Mouse (Mus musculus) G1E (cell line): ENCODE results near the gene Il11ra1.
"Not testable (repeated sequence)": the region's sequence is repeated elsewhere in the genome, so short reads cannot be mapped to it uniquely, and the experiment has no call there.

Experiments
- CTCF ChIP-seq: IDR thresholded peaks from 2 replicates; pipeline ENCODE4 v1.5.1; 2012; ENCODE audit warnings: low read depth, low read length, inconsistent platforms, mixed read lengths
- GATA1 ChIP-seq: IDR thresholded peaks from 2 replicates; pipeline ENCODE4 v1.6.1; 2012; ENCODE audit warnings: borderline replicate concordance, low read length, inconsistent platforms, mixed read lengths
- GATA2 ChIP-seq: IDR thresholded peaks from 2 replicates; pipeline ENCODE4 v1.6.1; 2012; ENCODE audit warnings: low read depth, low read length, inconsistent platforms, borderline replicate concordance
- POLR2AphosphoS5 ChIP-seq: IDR thresholded peaks from 2 replicates; pipeline ENCODE4 v1.6.1; 2012; ENCODE audit warnings: low read depth, low read length, inconsistent platforms; ENCODE audit not compliant: insufficient replicate concordance
- TAL1 ChIP-seq: conservative IDR thresholded peaks from 2 replicates; pipeline ENCODE4 v1.6.1; 2012; ENCODE audit warnings: low read depth, low read length, inconsistent platforms, mixed read lengths

- not testable (repeated sequence) for TF ChIP-seq CTCF, GATA1, TAL1, GATA2, POLR2AphosphoS5
Observed at GRCm38 (mm10) chr4:41696452-41696851, 3.3 kb upstream of the Il11ra1 start.
